Mouse (Mus musculus): Measurements from ENCODE around the gene D11Wsu47e. TPM values are rescaled to one million over a fixed set of nuclear protein-coding genes. Genes with fewer than 3 reads are reported as not detected.

Gene D11Wsu47e
- polyA plus RNA-seq, 1 experiment from 2014 or later, result 18.8 TPM

DNA sequence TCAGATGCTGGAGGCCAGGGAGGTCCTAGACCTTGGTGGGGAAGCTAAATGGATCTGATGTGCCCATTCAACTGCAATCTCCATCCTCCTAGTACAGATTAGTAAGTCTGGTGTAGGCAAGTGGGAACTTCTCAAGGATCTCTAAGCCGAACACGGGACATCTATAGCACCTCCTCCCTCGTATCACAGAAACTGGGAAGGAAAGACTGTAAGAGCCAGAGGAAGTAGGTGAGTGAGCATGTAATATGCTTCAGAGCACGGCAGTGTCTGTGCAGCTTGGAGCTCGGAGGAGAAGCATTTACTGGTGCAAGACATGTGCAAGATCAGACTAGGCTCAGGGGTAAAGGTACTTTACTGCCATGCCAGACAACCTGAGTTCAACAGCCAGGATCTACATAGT is 15.4 kb upstream of the D11Wsu47e start:
- Histone ChIP-seq H3K9ac (ENCODE audit: low read depth, low read length) (no peak overlapping the region), H3K4me2 (ENCODE audit: low read depth, low read length) (no peak overlapping the region), H3K9me3 (ENCODE audit: control insufficient read depth, low read length) (no peaks in the 10 kb centered on the region), H3K36me3 (ENCODE audit: control insufficient read depth, insufficient read depth, low read length) (peaks cover 43% of the 10 kb centered on the region), H3K27me3 (replicated peaks; ENCODE audit: control insufficient read depth, insufficient read depth, low read length) (no peaks in the 10 kb centered on the region), H3K4me3 (ENCODE audit: low read depth, low read length) (no peak overlapping the region), H3K4me1 (ENCODE audit: control insufficient read depth, insufficient read depth, low read length) (no peaks in the 10 kb centered on the region), H3K27ac (replicated peaks; ENCODE audit: low read depth, low read length) (no peak overlapping the region)
- no peak for ATAC-seq (ENCODE audit: low read depth)
- WGBS, result 91% methylated on average over 5 of the region's 5 CpGs
- DNase-seq (ENCODE audit: low spot score), result no peak

DNA sequence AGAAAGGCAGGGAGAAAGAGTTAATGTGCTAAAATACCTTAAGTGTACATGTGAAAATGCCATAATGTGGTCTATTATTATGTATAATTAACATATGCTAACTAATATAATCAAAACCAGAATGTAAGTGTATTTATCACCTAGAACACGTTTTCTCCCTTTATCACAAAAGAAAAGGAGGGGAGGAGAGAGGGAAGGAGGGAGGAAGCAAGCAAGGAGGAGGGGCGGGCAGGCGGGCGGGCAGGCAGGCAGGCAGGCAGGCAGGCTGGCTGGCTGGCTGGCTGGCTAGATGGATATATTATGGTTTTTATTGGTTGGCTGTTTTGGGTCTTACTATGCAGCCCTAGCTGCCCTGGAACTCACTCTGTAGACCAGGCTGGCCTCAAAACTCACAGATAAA is 14.5 kb upstream of the D11Wsu47e start:
- Histone ChIP-seq H3K27me3 (replicated peaks; ENCODE audit: control insufficient read depth, insufficient read depth, low read length) (no peaks in the 10 kb centered on the region), H3K27ac (replicated peaks; ENCODE audit: low read depth, low read length) (no peak overlapping the region), H3K4me3 (ENCODE audit: low read depth, low read length) (no peak overlapping the region), H3K4me1 (ENCODE audit: control insufficient read depth, insufficient read depth, low read length) (no peaks in the 10 kb centered on the region), H3K4me2 (ENCODE audit: low read depth, low read length) (no peak overlapping the region), H3K9ac (ENCODE audit: low read depth, low read length) (no peak overlapping the region), H3K36me3 (ENCODE audit: control insufficient read depth, insufficient read depth, low read length) (peaks cover 38% of the 10 kb centered on the region), H3K9me3 (ENCODE audit: control insufficient read depth, low read length) (no peaks in the 10 kb centered on the region)
- ATAC-seq (ENCODE audit: low read depth) (no peak), DNase-seq (ENCODE audit: low spot score) (no peak)
- WGBS, result 81% methylated on average over 4 of the region's 4 CpGs

DNA sequence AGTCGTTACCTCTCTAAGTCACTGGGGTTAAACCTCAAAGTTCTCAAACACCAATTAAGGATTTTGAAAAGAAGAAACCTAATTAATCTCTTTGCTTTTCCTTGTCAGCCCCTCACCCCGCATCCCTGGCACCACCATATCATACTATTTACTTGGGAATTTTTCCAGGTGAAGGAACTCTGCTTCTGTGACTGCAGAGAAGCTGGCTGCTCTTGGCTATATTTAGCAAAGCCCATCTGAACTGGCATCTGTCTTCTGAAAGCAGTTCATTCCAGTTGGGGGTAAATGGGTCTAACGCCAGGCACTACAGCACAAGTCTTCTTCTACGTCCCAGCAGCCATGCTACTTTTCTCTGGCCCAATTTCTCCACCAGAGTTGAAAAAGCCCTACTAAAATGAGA is 10.6 kb upstream of the D11Wsu47e start:
- H3K4me1 ChIP-seq (ENCODE audit: control insufficient read depth, insufficient read depth, low read length), result no peaks in the 10 kb centered on the region
- no peak for DNase-seq (ENCODE audit: low spot score)
- peaks cover 53% of the 10 kb centered on the region for H3K36me3 ChIP-seq (ENCODE audit: control insufficient read depth, insufficient read depth, low read length)
- no peak for ATAC-seq (ENCODE audit: low read depth)
- H3K27ac ChIP-seq (replicated peaks; ENCODE audit: low read depth, low read length), result no peak overlapping the region
- H3K4me2 ChIP-seq (ENCODE audit: low read depth, low read length), result no peak overlapping the region
- no peaks in the 10 kb centered on the region for H3K9me3 ChIP-seq (ENCODE audit: control insufficient read depth, low read length)
- H3K4me3 ChIP-seq (ENCODE audit: low read depth, low read length), result no peak overlapping the region
- H3K27me3 ChIP-seq (replicated peaks; ENCODE audit: control insufficient read depth, insufficient read depth, low read length), result no peaks in the 10 kb centered on the region
- H3K9ac ChIP-seq (ENCODE audit: low read depth, low read length), result no peak overlapping the region
- 96% methylated on average over 4 of the region's 4 CpGs for WGBS

DNA sequence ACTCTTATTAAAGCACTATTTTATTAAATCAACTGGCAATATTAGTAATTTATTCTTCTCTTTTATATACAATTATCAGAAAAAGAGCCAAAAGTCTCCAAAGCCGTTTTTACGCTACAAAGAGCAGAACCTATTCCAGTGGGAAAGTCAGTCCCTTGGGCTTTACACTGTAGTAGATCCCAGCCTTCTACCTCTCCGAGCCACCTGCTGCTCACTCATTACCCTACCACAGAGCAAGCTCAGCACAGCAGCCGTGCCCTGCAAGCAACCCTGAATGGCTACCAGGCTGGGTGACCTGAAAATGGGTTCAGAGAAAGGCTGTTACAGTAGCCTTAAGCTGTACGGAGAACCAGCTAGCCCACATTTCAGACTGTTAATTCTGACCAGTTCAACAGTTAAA is 9.6 kb upstream of the D11Wsu47e start:
- H3K27me3 ChIP-seq (replicated peaks; ENCODE audit: control insufficient read depth, insufficient read depth, low read length), result no peaks in the 10 kb centered on the region
- no peak overlapping the region for H3K4me3 ChIP-seq (ENCODE audit: low read depth, low read length)
- no peaks in the 10 kb centered on the region for H3K4me1 ChIP-seq (ENCODE audit: control insufficient read depth, insufficient read depth, low read length)
- no peak for DNase-seq (ENCODE audit: low spot score)
- H3K27ac ChIP-seq (replicated peaks; ENCODE audit: low read depth, low read length), result no peak overlapping the region
- 89% methylated on average over 5 of the region's 5 CpGs for WGBS
- no peaks in the 10 kb centered on the region for H3K9me3 ChIP-seq (ENCODE audit: control insufficient read depth, low read length)
- H3K9ac ChIP-seq (ENCODE audit: low read depth, low read length), result no peak overlapping the region
- no peak overlapping the region for H3K4me2 ChIP-seq (ENCODE audit: low read depth, low read length)
- peak; percentile 68; the same call in 1 of the 2 replicates for ATAC-seq (ENCODE audit: low read depth)
- H3K36me3 ChIP-seq (ENCODE audit: control insufficient read depth, insufficient read depth, low read length), result peaks cover 50% of the 10 kb centered on the region

DNA sequence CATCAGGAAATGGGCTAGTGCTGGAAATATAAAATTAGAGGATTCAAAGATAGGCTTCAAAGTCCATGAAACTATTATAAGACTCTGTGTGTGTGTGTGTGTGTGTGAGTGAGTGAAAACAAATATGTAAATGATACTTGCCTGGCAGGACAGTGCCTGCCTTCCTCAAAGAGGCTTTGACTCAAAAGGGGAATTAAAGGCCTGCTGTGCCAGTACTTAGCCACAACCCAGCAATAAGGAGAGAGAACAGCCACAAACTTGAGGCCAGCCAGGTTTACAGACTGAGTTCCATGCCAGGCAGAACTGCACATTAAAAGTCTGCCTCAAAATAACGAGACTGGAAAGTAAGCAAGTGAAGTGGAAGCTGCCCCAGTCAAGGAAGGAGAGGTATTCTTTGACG is 7.4 kb upstream of the D11Wsu47e start:
- Histone ChIP-seq H3K27ac (replicated peaks; ENCODE audit: low read depth, low read length) (peak overlapping the region; percentile 28; the same call in 1 of the 2 replicates), H3K9ac (ENCODE audit: low read depth, low read length) (no peak overlapping the region), H3K27me3 (replicated peaks; ENCODE audit: control insufficient read depth, insufficient read depth, low read length) (no peaks in the 10 kb centered on the region), H3K4me3 (ENCODE audit: low read depth, low read length) (no peak overlapping the region), H3K36me3 (ENCODE audit: control insufficient read depth, insufficient read depth, low read length) (peaks cover 43% of the 10 kb centered on the region), H3K4me1 (ENCODE audit: control insufficient read depth, insufficient read depth, low read length) (no peaks in the 10 kb centered on the region), H3K4me2 (ENCODE audit: low read depth, low read length) (no peak overlapping the region), H3K9me3 (ENCODE audit: control insufficient read depth, low read length) (no peaks in the 10 kb centered on the region)
- ATAC-seq (ENCODE audit: low read depth) (0 out of 2 replicates have a peak, but pooled peaks have one; percentile 10), DNase-seq (ENCODE audit: low spot score) (peak; percentile 53)
- WGBS, result 67% methylated on average over 2 of the region's 2 CpGs

DNA sequence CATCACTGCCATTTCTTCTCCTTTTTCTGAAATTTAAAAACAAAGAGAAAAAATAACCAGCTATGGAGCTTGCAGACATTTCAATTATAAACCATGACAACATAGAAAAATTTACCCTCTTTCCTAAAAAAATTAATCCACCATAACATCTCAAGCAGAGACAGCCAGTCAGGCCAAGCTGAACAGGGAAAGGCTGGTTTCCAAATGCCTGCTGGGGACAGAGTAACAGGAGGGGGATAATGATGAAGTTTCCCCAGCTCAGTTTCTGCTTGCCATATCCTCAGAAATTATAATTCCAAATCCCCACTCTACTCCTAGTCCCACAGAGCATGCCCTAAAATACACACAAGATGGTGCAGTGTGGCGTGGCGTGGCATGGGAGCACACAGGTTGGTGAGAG is 6.8 kb upstream of the D11Wsu47e start:
- no peak overlapping the region for H3K4me2 ChIP-seq (ENCODE audit: low read depth, low read length)
- H3K9ac ChIP-seq (ENCODE audit: low read depth, low read length), result no peak overlapping the region
- H3K27me3 ChIP-seq (replicated peaks; ENCODE audit: control insufficient read depth, insufficient read depth, low read length), result no peaks in the 10 kb centered on the region
- no peaks in the 10 kb centered on the region for H3K9me3 ChIP-seq (ENCODE audit: control insufficient read depth, low read length)
- H3K36me3 ChIP-seq (ENCODE audit: control insufficient read depth, insufficient read depth, low read length), result peaks cover 37% of the 10 kb centered on the region
- ATAC-seq (ENCODE audit: low read depth) (no peak), DNase-seq (ENCODE audit: low spot score) (no peak)
- no peak overlapping the region for H3K4me3 ChIP-seq (ENCODE audit: low read depth, low read length)
- H3K4me1 ChIP-seq (ENCODE audit: control insufficient read depth, insufficient read depth, low read length), result peaks cover under 1% of the 10 kb centered on the region; the same call in 1 of the 2 replicates
- no peak overlapping the region for H3K27ac ChIP-seq (replicated peaks; ENCODE audit: low read depth, low read length)
- 92% methylated on average over 2 of the region's 2 CpGs for WGBS

DNA sequence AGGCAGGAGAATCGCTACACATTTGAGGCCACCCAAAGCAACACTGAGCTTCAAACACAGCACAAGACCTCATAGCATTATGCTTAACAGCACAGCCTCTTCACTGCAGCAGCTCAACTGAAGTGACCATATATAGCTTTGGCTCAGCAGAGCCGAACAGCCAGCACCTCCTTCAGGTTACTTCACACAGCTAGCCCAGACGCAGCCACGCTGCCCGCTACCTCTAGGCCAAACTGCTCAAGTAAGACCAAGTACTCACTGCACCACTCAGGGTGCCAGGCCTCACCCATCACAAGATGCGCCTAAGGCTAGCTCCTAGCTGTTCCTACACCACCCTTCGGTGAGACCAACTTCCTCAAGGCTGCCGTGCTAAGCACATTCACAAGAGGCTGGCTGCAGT is 5.8 kb upstream of the D11Wsu47e start:
- Histone ChIP-seq H3K36me3 (ENCODE audit: control insufficient read depth, insufficient read depth, low read length) (peaks cover 28% of the 10 kb centered on the region), H3K4me3 (ENCODE audit: low read depth, low read length) (no peak overlapping the region), H3K27ac (replicated peaks; ENCODE audit: low read depth, low read length) (no peak overlapping the region), H3K9ac (ENCODE audit: low read depth, low read length) (no peak overlapping the region), H3K9me3 (ENCODE audit: control insufficient read depth, low read length) (no peaks in the 10 kb centered on the region), H3K4me2 (ENCODE audit: low read depth, low read length) (no peak overlapping the region), H3K4me1 (ENCODE audit: control insufficient read depth, insufficient read depth, low read length) (peaks cover 4% of the 10 kb centered on the region; the same call in 1 of the 2 replicates), H3K27me3 (replicated peaks; ENCODE audit: control insufficient read depth, insufficient read depth, low read length) (no peaks in the 10 kb centered on the region)
- no peak for DNase-seq (ENCODE audit: low spot score)
- WGBS, result 90% methylated on average over 8 of the region's 8 CpGs
- no peak for ATAC-seq (ENCODE audit: low read depth)

DNA sequence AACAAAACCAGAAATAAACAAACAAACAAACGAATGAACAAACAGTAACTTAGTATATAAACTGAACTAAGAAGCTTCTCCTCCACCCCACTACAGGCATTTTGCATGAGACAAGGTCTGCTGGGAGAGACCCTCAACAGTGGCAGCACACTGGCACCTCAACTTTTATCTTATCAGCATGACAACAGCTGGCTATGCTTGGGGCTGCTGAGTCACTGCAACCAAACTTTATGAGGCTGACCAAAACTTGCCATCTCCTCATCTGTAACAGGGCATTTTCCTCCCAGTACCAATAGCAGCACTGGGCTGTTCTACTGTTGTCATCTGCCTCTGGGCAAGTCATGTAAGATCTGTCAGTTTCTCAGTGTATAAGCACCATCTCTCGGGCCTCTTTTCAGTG is 3.3 kb upstream of the D11Wsu47e start:
- no peaks in the 10 kb centered on the region for H3K9me3 ChIP-seq (ENCODE audit: control insufficient read depth, low read length)
- ATAC-seq (ENCODE audit: low read depth), result no peak
- H3K4me1 ChIP-seq (ENCODE audit: control insufficient read depth, insufficient read depth, low read length), result peaks cover 10% of the 10 kb centered on the region
- H3K9ac ChIP-seq (ENCODE audit: low read depth, low read length), result no peak overlapping the region
- H3K27ac ChIP-seq (replicated peaks; ENCODE audit: low read depth, low read length), result no peak overlapping the region
- no peak for DNase-seq (ENCODE audit: low spot score)
- no peak overlapping the region for H3K4me2 ChIP-seq (ENCODE audit: low read depth, low read length)
- WGBS, result 77% methylated on average over 2 of the region's 2 CpGs
- no peak overlapping the region for H3K4me3 ChIP-seq (ENCODE audit: low read depth, low read length)
- H3K36me3 ChIP-seq (ENCODE audit: control insufficient read depth, insufficient read depth, low read length), result peaks cover 12% of the 10 kb centered on the region
- no peaks in the 10 kb centered on the region for H3K27me3 ChIP-seq (replicated peaks; ENCODE audit: control insufficient read depth, insufficient read depth, low read length)

DNA sequence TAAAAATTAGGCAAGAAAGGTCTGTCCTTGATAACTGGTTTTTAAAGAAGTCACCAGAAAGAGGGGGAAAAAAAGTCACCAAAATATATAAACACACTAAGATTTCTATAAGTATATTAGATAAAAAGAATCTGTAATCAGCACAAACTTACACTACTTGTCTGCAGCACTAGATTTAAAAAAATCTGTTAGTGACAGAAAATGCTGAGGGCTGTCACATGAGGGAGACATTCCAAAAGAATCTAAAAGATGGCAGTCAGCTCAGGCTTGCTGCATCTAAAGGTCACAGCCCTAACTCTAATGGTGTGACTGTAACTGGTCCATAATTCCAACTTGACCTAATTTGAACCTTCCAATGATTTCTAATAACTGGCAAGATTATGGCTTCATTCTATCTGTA is 2.2 kb upstream of the D11Wsu47e start:
- Histone ChIP-seq H3K4me3 (ENCODE audit: low read depth, low read length) (peak overlapping the region; percentile 91), H3K9me3 (ENCODE audit: control insufficient read depth, low read length) (no peaks in the 10 kb centered on the region), H3K4me2 (ENCODE audit: low read depth, low read length) (peak overlapping the region; percentile 85)

More for the DNA sequence above, 2.2 kb upstream of the D11Wsu47e start:
- Histone ChIP-seq H3K27ac (replicated peaks; ENCODE audit: low read depth, low read length) (no peak overlapping the region), H3K27me3 (replicated peaks; ENCODE audit: control insufficient read depth, insufficient read depth, low read length) (no peaks in the 10 kb centered on the region), H3K9ac (ENCODE audit: low read depth, low read length) (peak overlapping the region; percentile 90; the same call in 1 of the 2 replicates), H3K36me3 (ENCODE audit: control insufficient read depth, insufficient read depth, low read length) (peaks cover 3% of the 10 kb centered on the region; the same call in 1 of the 2 replicates), H3K4me1 (ENCODE audit: control insufficient read depth, insufficient read depth, low read length) (peaks cover 10% of the 10 kb centered on the region)
- no peak for ATAC-seq (ENCODE audit: low read depth)
- DNase-seq (ENCODE audit: low spot score), result no peak

Measured in embryonic facial prominence, embryonic 14.5 days (tissue).